Mouse (Mus musculus): ENCODE measurements at regions not wholly inside any gene's neighbourhood (a gene's known extent, or its start where the extent isn't known, plus 50 kb on each side); places are given as distances from the start of the nearest gene placed in this dataset.
A peak's percentile ranks its signal among the peaks of the same experiment; 100 is the strongest.
"Not testable (repeated sequence)": the region's sequence is repeated elsewhere in the genome, so short reads cannot be mapped to it uniquely, and the experiment has no call there.

GRCm38 (mm10) chr6:66428370-66428769, 106.8 kb upstream of the Mad2l1 start:
- Histone ChIP-seq H3K4me2 (replicated peaks; ENCODE audit: low read depth, low read length, severe bottlenecking) (no peak overlapping the region), H3K27ac (replicated peaks; ENCODE audit: low read depth, low read length) (no peak overlapping the region), H3K4me1 (ENCODE audit: control insufficient read depth, insufficient read depth, low read length) (no peaks in the 10 kb centered on the region), H3K36me3 (ENCODE audit: control insufficient read depth, insufficient read depth, low read length) (no peaks in the 10 kb centered on the region), H3K9ac (ENCODE audit: low read depth, low read length, severe bottlenecking) (no peak overlapping the region), H3K27me3 (ENCODE audit: control insufficient read depth, insufficient read depth, low read length) (no peaks in the 10 kb centered on the region), H3K4me3 (replicated peaks; ENCODE audit: low read length) (no peak overlapping the region), H3K9me3 (ENCODE audit: control insufficient read depth, low read length) (0 out of 2 replicates have a peak, but pooled peaks cover 4% of the 10 kb centered on the region)
- no peak for TF ChIP-seq POLR2A (IDR thresholded peaks at IDR 0.05; ENCODE audit: borderline replicate concordance, extremely low read depth, insufficient read depth, insufficient read length)
- DNase-seq (ENCODE audit: low spot score) (no peak), ATAC-seq (ENCODE audit: low FRiP score, low read depth) (no peak)
- WGBS: 18% methylated on average over 4 of the region's 4 CpGs

GRCm38 (mm10) chr6:66450408-66450807, 84.8 kb upstream of the Mad2l1 start:
- H3K36me3 ChIP-seq (ENCODE audit: control insufficient read depth, insufficient read depth, low read length); H3K4me3 ChIP-seq (replicated peaks; ENCODE audit: low read length); H3K27ac ChIP-seq (replicated peaks; ENCODE audit: low read depth, low read length); H3K4me2 ChIP-seq (replicated peaks; ENCODE audit: low read depth, low read length, severe bottlenecking); H3K27me3 ChIP-seq (ENCODE audit: control insufficient read depth, insufficient read depth, low read length); ATAC-seq (ENCODE audit: low FRiP score, low read depth); DNase-seq (ENCODE audit: low spot score); H3K4me1 ChIP-seq (ENCODE audit: control insufficient read depth, insufficient read depth, low read length); H3K9ac ChIP-seq (ENCODE audit: low read depth, low read length, severe bottlenecking); H3K9me3 ChIP-seq (ENCODE audit: control insufficient read depth, low read length): not testable (repeated sequence)

- H3K27me3 ChIP-seq (ENCODE audit: control insufficient read depth, insufficient read depth, low read length): no peaks in the 10 kb centered on the region
- no peaks in the 10 kb centered on the region for H3K4me1 ChIP-seq (ENCODE audit: control insufficient read depth, insufficient read depth, low read length)
- H3K9me3 ChIP-seq (ENCODE audit: control insufficient read depth, low read length): no peaks in the 10 kb centered on the region
- TF ChIP-seq POLR2A (IDR thresholded peaks at IDR 0.05; ENCODE audit: borderline replicate concordance, extremely low read depth, insufficient read depth, insufficient read length): no peak
- no peak overlapping the region for H3K4me2 ChIP-seq (replicated peaks; ENCODE audit: low read depth, low read length, severe bottlenecking)
- DNase-seq (ENCODE audit: low spot score) (no peak), ATAC-seq (ENCODE audit: low FRiP score, low read depth) (no peak)
- H3K36me3 ChIP-seq (ENCODE audit: control insufficient read depth, insufficient read depth, low read length): no peaks in the 10 kb centered on the region
- no peak overlapping the region for H3K9ac ChIP-seq (ENCODE audit: low read depth, low read length, severe bottlenecking)
- H3K27ac ChIP-seq (replicated peaks; ENCODE audit: low read depth, low read length): no peak overlapping the region
- H3K4me3 ChIP-seq (replicated peaks; ENCODE audit: low read length): no peak overlapping the region
- WGBS: 70% methylated on average over 3 of the region's 3 CpGs
These were observed 77.0 kb upstream of the Mad2l1 start for GRCm38 (mm10) chr6:66458172-66458571.

- H3K9me3 ChIP-seq (ENCODE audit: control insufficient read depth, low read length): no peaks in the 10 kb centered on the region
- H3K27ac ChIP-seq (replicated peaks; ENCODE audit: low read depth, low read length): no peak overlapping the region
- H3K27me3 ChIP-seq (ENCODE audit: control insufficient read depth, insufficient read depth, low read length): no peaks in the 10 kb centered on the region
- TF ChIP-seq POLR2A (IDR thresholded peaks at IDR 0.05; ENCODE audit: borderline replicate concordance, extremely low read depth, insufficient read depth, insufficient read length): no peak
- ATAC-seq (ENCODE audit: low FRiP score, low read depth): no peak
- DNase-seq (ENCODE audit: low spot score): no peak
- H3K36me3 ChIP-seq (ENCODE audit: control insufficient read depth, insufficient read depth, low read length): no peaks in the 10 kb centered on the region
- no peak overlapping the region for H3K4me3 ChIP-seq (replicated peaks; ENCODE audit: low read length)
- H3K4me1 ChIP-seq (ENCODE audit: control insufficient read depth, insufficient read depth, low read length): no peaks in the 10 kb centered on the region
- 71% methylated on average over 4 of the region's 5 CpGs for WGBS
- no peak overlapping the region for H3K4me2 ChIP-seq (replicated peaks; ENCODE audit: low read depth, low read length, severe bottlenecking)
- H3K9ac ChIP-seq (ENCODE audit: low read depth, low read length, severe bottlenecking): no peak overlapping the region
These were observed 70.7 kb upstream of the Mad2l1 start for GRCm38 (mm10) chr6:66464540-66464939.

- 64% methylated on average over 11 of the region's 11 CpGs for WGBS
- DNase-seq (ENCODE audit: low spot score) (no peak), ATAC-seq (ENCODE audit: low FRiP score, low read depth) (no peak)
- Histone ChIP-seq H3K4me1 (ENCODE audit: control insufficient read depth, insufficient read depth, low read length) (no peaks in the 10 kb centered on the region), H3K4me2 (replicated peaks; ENCODE audit: low read depth, low read length, severe bottlenecking) (no peak overlapping the region), H3K9me3 (ENCODE audit: control insufficient read depth, low read length) (no peaks in the 10 kb centered on the region), H3K36me3 (ENCODE audit: control insufficient read depth, insufficient read depth, low read length) (no peaks in the 10 kb centered on the region), H3K27ac (replicated peaks; ENCODE audit: low read depth, low read length) (no peak overlapping the region), H3K4me3 (replicated peaks; ENCODE audit: low read length) (no peak overlapping the region), H3K9ac (ENCODE audit: low read depth, low read length, severe bottlenecking) (no peak overlapping the region), H3K27me3 (ENCODE audit: control insufficient read depth, insufficient read depth, low read length) (no peaks in the 10 kb centered on the region)
- no peak for TF ChIP-seq POLR2A (IDR thresholded peaks at IDR 0.05; ENCODE audit: borderline replicate concordance, extremely low read depth, insufficient read depth, insufficient read length)
These were observed 69.9 kb upstream of the Mad2l1 start for GRCm38 (mm10) chr6:66465137-66465853.

- 23% methylated on average over 3 of the region's 3 CpGs for WGBS
- peak; percentile 65 for DNase-seq (ENCODE audit: low spot score)
These were observed 68.4 kb upstream of the Mad2l1 start for GRCm38 (mm10) chr6:66466757-66467156.

More at GRCm38 (mm10) chr6:66466757-66467156, 68.4 kb upstream of the Mad2l1 start:
- Histone ChIP-seq H3K4me2 (replicated peaks; ENCODE audit: low read depth, low read length, severe bottlenecking) (no peak overlapping the region), H3K9me3 (ENCODE audit: control insufficient read depth, low read length) (no peaks in the 10 kb centered on the region), H3K27me3 (ENCODE audit: control insufficient read depth, insufficient read depth, low read length) (no peaks in the 10 kb centered on the region), H3K4me3 (replicated peaks; ENCODE audit: low read length) (no peak overlapping the region), H3K36me3 (ENCODE audit: control insufficient read depth, insufficient read depth, low read length) (no peaks in the 10 kb centered on the region), H3K27ac (replicated peaks; ENCODE audit: low read depth, low read length) (no peak overlapping the region), H3K4me1 (ENCODE audit: control insufficient read depth, insufficient read depth, low read length) (no peaks in the 10 kb centered on the region), H3K9ac (ENCODE audit: low read depth, low read length, severe bottlenecking) (no peak overlapping the region)
- no peak for TF ChIP-seq POLR2A (IDR thresholded peaks at IDR 0.05; ENCODE audit: borderline replicate concordance, extremely low read depth, insufficient read depth, insufficient read length)
- ATAC-seq (ENCODE audit: low FRiP score, low read depth): no peak

Measured in limb, embryonic 14.5 days (tissue).